Mouse (Mus musculus) hindbrain, embryonic 13.5 days (tissue): ENCODE data around the gene Scarb2. TPM values are rescaled to one million over a fixed set of nuclear protein-coding genes. Genes with fewer than 3 reads are reported as not detected.
A peak's percentile ranks its signal among the peaks of the same experiment; 100 is the strongest.

Source experiments
- ATAC-seq: fragments of 200-750 bp; cut with Nextera tagmentation; 2 replicates; pipeline ENCODE4 v1.8.0; 2017; ENCODE audit warnings: moderate TSS enrichment; ENCODE audit not compliant: low FRiP score
- H3K27ac ChIP-seq: fragments of 300-500 bp; sonication (generic); 2 replicates; pipeline ENCODE4 v1.5.1; 2015; ENCODE audit warnings: inconsistent platforms, mild to moderate bottlenecking, moderate library complexity
- H3K27me3 ChIP-seq: fragments of 300-500 bp; sonication (generic); 2 replicates; pipeline ENCODE4 v1.6.1; 2015; ENCODE audit warnings: mild to moderate bottlenecking, inconsistent platforms
- H3K36me3 ChIP-seq: fragments of 300-500 bp; sonication (generic); 2 replicates; pipeline ENCODE4 v1.6.1; 2015; ENCODE audit warnings: mild to moderate bottlenecking, inconsistent platforms
- H3K4me1 ChIP-seq: fragments of 300-500 bp; sonication (generic); replicated peaks from 2 replicates; pipeline ENCODE4 v1.6.1; 2015; ENCODE audit warnings: inconsistent platforms
- H3K4me2 ChIP-seq: fragments of 300-500 bp; sonication (generic); 2 replicates; pipeline ENCODE4 v1.6.1; 2015; ENCODE audit warnings: inconsistent platforms, mild to moderate bottlenecking, moderate library complexity
- H3K4me3 ChIP-seq: fragments of 300-500 bp; sonication (generic); 2 replicates; pipeline ENCODE4 v1.5.1; 2015; ENCODE audit warnings: mild to moderate bottlenecking, inconsistent platforms
- H3K9ac ChIP-seq: fragments of 300-500 bp; sonication (generic); 2 replicates; pipeline ENCODE4 v1.6.1; 2015; ENCODE audit warnings: mild to moderate bottlenecking, inconsistent platforms
- H3K9me3 ChIP-seq: fragments of 300-500 bp; sonication (generic); 2 replicates; pipeline ENCODE4 v1.6.1; 2016; ENCODE audit warnings: inconsistent platforms
- WGBS: fragments of 180-500 bp; shearing (Covaris S2); methylation state at CpG from one replicate; pipeline ENCODE4 v1.1.7; 2015; 5-methylcytosine and 5-hydroxymethylcytosine counted together
- polyA plus RNA-seq: library from polyadenylated mRNA; unstranded; fragments of >200 nt; fragmentation: Nextera tagmentation; extraction: Ambion mirVana; gene quantifications from 2 replicates; pipeline ENCODE4 v1.2.1, GENCODE M21; 2015

Scarb2 gene
- polyA plus RNA-seq, 1 experiment from 2014 or later, result 20.5 TPM

DNA sequence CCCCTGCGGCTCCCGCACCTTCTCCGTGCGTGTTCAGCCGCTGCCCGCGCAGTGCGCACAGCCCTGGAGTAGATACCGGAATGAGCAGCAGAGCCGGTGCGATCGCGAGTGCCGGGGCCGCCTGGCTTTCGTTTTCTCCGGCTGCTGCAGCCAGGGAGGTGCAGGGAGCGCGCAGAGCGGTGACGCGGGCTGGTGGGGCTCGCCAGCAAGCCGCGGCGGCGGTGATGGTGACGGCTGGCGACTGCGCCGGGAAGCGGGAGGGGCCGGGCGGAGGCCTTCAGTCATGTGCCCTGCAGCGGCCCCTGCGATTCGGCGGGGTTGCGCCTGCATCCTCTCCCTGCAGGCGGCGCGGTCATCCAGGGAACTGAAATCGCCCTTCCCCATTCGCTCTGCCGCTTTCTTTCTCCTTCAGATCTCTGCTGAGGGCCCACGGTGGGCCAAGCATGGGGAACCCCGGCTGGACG lies 1.2 kb downstream of the Scarb2 start:
- H3K4me3 ChIP-seq, result peak overlapping the region; percentile 86
- WGBS, result 0% methylated on average over 47 of the region's 48 CpGs

DNA sequence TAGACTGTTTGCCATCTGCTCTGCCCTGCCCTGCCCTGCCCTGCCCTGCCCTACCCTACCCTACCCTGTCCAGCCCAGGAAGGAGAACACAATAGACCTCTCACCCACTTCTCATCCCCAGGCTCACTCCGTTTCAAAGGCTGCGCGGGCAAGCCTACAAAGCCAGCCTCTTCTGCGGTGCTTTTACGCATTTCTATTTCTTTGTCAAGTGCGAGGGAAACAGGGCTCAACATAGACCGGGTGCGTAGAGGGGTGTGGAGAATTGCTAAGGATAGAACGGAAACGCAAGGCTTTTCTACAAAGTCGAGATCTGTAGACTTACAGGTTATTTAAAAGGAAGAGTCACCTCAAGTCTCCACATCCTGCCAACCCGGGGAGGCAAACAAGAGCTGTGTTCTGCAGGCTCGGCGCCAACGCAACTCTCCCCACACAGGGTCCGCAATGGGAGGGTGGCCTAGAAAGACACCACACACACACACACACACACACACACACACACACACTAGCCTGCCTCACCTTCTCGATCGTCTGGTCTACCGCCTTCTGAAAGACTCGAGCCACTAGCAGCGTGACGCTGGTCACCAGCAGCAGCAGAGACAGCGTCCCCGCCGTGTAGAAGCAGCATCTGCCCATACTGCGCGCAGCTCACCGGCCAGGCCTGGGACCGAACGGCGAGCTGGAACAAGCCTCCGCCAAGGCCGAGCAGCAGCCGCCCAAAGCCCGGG lies 1.8 kb downstream of the Scarb2 start:
- Histone ChIP-seq H3K9me3 (no peaks in the 10 kb centered on the region), H3K27ac (peak overlapping the region; percentile 99), H3K36me3 (no peaks in the 10 kb centered on the region), H3K27me3 (no peaks in the 10 kb centered on the region), H3K9ac (peak overlapping the region; percentile 98), H3K4me1 (peaks cover 48% of the 10 kb centered on the region), H3K4me2 (peak overlapping the region; percentile 75), H3K4me3 (peak overlapping the region; percentile 86)
- WGBS, result under 1% methylated on average over 35 of the region's 35 CpGs
- ATAC-seq, result peak; percentile 87

More for the DNA sequence above, 1.2 kb downstream of the Scarb2 start:
- H3K27ac ChIP-seq, result peak overlapping the region; percentile 99
- peak; percentile 96 for ATAC-seq
- H3K9ac ChIP-seq, result peak overlapping the region; percentile 98
- H3K4me1 ChIP-seq, result peaks cover 42% of the 10 kb centered on the region
- H3K27me3 ChIP-seq, result no peaks in the 10 kb centered on the region
- no peaks in the 10 kb centered on the region for H3K9me3 ChIP-seq
- peak overlapping the region; percentile 75 for H3K4me2 ChIP-seq
- H3K36me3 ChIP-seq, result no peaks in the 10 kb centered on the region

DNA sequence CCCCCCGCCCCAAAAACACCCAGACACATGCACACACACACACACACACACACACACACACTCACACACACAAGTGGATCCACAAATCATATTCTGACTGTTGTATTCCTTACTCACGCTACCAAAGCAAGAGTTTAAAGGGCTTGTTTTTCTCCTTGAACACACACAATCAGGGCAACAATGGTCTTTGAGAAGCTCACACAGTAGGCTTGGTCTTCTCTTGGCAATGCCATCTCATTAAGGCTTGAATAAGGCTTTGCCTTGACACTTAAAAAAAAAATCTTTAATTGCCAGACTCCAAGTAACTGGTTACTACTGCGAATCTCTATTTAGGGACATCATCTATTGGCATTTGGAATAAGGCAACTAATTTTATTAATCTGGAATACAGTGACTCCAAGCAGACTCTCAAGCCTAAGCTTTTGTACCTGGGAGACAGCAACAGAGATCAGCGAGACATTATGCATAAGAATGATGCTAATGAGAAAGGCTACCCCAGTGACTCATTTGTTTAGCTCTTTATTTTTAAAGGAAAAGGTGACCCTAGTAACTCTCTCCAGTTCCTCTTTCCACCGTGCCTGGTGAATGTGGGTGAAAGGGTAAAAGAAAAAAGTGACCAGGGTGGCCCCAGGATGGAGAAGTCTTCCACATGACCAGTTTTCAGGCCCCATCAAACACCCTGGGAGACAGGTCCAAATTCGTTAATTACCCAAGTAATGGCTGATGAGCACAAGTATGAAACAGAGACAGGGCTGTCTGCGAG lies 2.6 kb downstream of the Scarb2 start:
- Histone ChIP-seq H3K4me1 (peaks cover 55% of the 10 kb centered on the region), H3K4me2 (peak overlapping the region; percentile 75), H3K27me3 (no peaks in the 10 kb centered on the region), H3K4me3 (peak overlapping the region; percentile 86), H3K9me3 (no peaks in the 10 kb centered on the region), H3K9ac (peak overlapping the region; percentile 98), H3K27ac (peak overlapping the region; percentile 99), H3K36me3 (no peaks in the 10 kb centered on the region)
- whole genome bisulfite sequencing, result 26% methylated on average over 7 of the region's 7 CpGs
- ATAC-seq, result no peak

DNA sequence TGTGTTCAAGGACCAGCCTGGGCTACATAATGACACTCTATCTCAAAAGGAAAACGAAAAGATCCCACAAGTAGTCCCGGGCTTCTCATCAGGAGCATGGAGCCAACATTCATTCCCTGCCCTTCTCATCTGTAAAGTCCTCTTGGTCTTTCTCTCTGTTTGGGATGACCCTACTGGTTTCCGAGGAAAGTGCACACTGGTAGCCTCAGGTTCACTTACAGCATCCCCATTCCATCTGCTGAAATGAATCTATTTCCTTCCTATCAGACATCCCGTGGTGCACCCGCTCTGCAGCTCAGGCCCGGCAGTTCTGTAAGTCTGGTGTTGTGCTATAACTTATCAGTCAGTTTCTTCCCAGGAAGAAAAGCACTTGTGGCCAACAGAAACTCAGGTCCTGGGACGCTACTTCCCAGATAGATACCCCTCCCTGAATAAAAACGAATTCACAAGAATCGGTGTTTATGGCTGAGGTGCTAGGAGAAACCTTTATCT lies 3.2 kb downstream of the Scarb2 start:
- Histone ChIP-seq H3K9me3 (no peaks in the 10 kb centered on the region), H3K4me3 (peak overlapping the region; percentile 86), H3K9ac (peak overlapping the region; percentile 98), H3K27ac (peak overlapping the region; percentile 99), H3K36me3 (no peaks in the 10 kb centered on the region), H3K4me2 (peak overlapping the region; percentile 75), H3K4me1 (peaks cover 61% of the 10 kb centered on the region), H3K27me3 (no peaks in the 10 kb centered on the region)
- 77% methylated on average over 9 of the region's 9 CpGs for WGBS
- no peak for ATAC-seq

DNA sequence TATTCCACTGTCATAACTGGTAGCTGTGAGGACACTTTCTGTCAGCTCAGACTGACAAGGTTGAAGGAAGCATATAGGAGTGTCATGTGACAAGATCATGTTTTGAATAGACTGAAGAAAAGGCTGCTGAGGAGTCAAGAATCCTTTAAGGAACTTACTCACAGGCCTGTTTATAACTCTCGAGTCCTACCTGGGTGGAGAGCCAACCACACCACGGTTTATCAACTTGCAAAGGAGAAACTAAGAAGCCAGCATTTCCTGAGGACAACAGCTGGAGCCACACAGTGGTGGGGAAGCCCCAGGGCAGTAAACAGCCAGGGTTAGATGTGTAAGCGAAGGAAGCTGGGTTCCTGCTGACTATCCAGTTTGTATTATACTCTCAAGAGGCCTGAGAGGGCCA lies 7.3 kb downstream of the Scarb2 start:
- Histone ChIP-seq H3K4me2 (no peak overlapping the region), H3K36me3 (no peaks in the 10 kb centered on the region), H3K27me3 (no peaks in the 10 kb centered on the region), H3K4me1 (peaks cover 67% of the 10 kb centered on the region), H3K4me3 (no peak overlapping the region), H3K9me3 (no peaks in the 10 kb centered on the region), H3K27ac (0 out of 2 replicates have a peak overlapping the region, but pooled peaks have one; percentile 13), H3K9ac (no peak overlapping the region)
- WGBS, result 52% methylated on average over 3 of the region's 3 CpGs
- ATAC-seq, result no peak

DNA sequence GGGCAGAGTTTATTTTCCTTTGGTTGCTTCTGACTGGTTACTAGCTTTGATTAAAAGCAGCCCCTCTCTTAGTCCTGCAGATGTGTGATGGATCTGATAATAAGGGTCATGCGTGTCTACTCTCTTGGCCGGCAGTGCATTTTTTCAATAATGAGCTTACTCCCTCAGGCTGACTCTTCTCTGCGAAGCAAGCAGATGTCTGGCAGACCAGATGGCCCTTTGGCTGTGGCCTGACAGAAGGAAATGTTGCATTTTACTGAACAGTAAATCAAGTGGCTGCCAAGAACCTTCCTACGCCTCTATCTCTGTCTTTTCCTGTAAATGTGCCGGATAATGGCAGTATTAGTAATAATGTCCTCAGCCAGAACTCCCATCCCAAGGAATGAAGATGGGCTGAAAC lies 8.0 kb downstream of the Scarb2 start:
- Histone ChIP-seq H3K4me2 (no peak overlapping the region), H3K9ac (no peak overlapping the region), H3K36me3 (no peaks in the 10 kb centered on the region), H3K4me3 (no peak overlapping the region), H3K4me1 (peaks cover 60% of the 10 kb centered on the region), H3K27ac (peak overlapping the region; percentile 66), H3K9me3 (no peaks in the 10 kb centered on the region), H3K27me3 (no peaks in the 10 kb centered on the region)
- WGBS, result 27% methylated on average over 5 of the region's 5 CpGs
- peak; percentile 52 for ATAC-seq

DNA sequence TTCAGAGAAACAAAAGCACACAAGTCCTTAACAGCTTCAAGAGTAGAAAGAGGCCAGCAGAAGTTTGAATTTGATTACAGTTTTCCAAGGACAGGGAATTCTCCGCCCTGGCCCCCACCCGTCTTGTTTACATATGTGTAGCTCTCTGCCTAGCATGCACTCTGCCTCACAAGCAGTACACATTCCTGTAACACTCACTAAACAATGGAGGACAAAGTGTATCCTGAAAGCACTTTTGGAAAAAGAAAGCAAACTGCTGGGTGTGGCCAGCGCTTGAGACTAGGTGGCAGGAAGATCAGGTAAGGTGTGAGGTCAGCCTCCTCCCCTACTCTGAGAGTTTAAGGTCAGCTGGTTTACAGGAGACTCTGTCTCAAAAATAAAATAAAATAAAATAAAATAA lies 8.4 kb downstream of the Scarb2 start:
- H3K27ac ChIP-seq, result peak overlapping the region; percentile 66; the same call in 1 of the 2 replicates

DNA sequence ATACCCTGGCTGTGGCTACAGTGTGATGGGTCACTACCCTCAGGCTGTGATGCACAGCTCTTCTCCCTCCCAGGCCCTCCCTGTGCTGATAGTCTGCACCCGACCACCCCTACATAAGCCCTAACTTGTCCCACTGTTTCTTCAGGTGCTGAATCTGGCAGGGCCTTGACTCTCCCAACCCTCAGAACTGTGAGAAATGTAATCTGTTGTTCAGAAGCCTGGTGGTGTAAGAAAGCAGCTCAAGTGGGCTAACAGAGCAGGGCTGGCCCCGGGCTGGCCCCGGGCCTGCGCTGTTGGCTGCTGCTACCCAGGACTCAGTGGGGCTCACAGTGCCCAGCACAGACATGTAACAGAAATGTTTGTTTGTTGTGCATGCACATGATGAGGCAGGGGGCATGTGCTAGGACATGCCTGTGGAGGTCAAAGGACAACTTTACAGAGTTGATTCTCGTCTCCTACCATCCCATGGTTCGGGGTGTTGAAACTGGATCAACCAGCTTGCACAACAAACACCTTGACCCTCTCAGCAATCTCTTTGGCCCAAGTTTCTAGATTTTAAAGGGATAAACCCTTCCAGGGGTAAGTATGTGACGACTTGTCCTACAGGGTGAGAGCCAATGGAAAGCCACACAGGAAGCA lies 10.7 kb downstream of the Scarb2 start:
- Histone ChIP-seq H3K4me3 (no peak overlapping the region), H3K27me3 (no peaks in the 10 kb centered on the region), H3K9ac (no peak overlapping the region), H3K4me2 (no peak overlapping the region), H3K36me3 (no peaks in the 10 kb centered on the region), H3K4me1 (peaks cover 44% of the 10 kb centered on the region), H3K27ac (no peak overlapping the region), H3K9me3 (no peaks in the 10 kb centered on the region)
- 85% methylated on average over 7 of the region's 7 CpGs for WGBS
- 0 out of 2 replicates have a peak, but pooled peaks have one; percentile 34 for ATAC-seq

More for the DNA sequence above, 8.4 kb downstream of the Scarb2 start:
- H3K4me1 ChIP-seq, result peaks cover 60% of the 10 kb centered on the region
- H3K4me3 ChIP-seq, result no peak overlapping the region
- 93% methylated on average over 3 of the region's 3 CpGs for WGBS
- peak; percentile 13; the same call in 1 of the 2 replicates for ATAC-seq
- H3K27me3 ChIP-seq, result no peaks in the 10 kb centered on the region
- no peaks in the 10 kb centered on the region for H3K36me3 ChIP-seq
- H3K4me2 ChIP-seq, result no peak overlapping the region
- H3K9ac ChIP-seq, result no peak overlapping the region
- no peaks in the 10 kb centered on the region for H3K9me3 ChIP-seq

DNA sequence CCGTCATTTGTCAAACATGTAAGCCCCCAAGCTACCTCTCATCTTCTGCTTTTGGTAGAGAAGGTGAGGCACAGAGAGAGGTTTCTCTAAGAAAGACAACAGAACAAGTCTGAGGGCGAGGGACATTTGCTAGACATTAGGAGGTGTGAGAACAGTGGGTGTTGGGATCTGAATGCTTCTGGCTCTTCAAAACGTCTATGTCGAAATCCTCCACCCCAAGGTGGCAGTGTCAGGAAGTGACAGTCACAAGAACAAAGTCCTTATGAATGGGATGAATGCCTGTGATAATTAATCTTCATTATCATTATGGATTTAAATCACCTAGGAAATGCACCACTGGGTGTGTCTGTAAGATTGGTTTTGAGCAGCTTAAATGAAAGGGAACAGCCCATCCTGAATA lies 11.3 kb downstream of the Scarb2 start:
- no peak overlapping the region for H3K4me2 ChIP-seq
- no peak overlapping the region for H3K9ac ChIP-seq
- WGBS, result 49% methylated on average over 4 of the region's 4 CpGs
- no peaks in the 10 kb centered on the region for H3K9me3 ChIP-seq
- peaks cover 44% of the 10 kb centered on the region for H3K4me1 ChIP-seq
- H3K4me3 ChIP-seq, result no peak overlapping the region
- H3K27me3 ChIP-seq, result no peaks in the 10 kb centered on the region
- ATAC-seq, result no peak
- no peaks in the 10 kb centered on the region for H3K36me3 ChIP-seq
- H3K27ac ChIP-seq, result no peak overlapping the region

DNA sequence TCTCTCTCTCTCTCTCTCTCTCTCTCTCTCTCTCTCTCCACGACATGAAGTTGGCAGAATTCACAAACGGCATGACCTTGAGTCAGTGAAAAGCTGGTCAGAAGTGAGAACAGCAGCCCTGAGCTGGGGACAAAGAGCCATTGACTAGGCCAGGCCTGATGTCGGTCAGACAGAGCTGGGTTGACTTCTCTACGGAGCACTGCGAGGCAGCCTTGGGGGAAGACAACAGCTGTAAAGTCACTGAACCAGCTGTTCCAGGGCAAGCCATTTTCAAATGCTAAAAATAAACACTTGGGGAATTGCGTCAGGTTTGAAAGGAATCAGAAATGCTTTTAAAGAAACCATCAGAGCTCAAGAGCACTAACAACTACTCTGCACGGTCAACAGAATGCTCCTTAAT lies 13.2 kb downstream of the Scarb2 start:
- no peaks in the 10 kb centered on the region for H3K27me3 ChIP-seq
- H3K9ac ChIP-seq, result no peak overlapping the region
- H3K4me2 ChIP-seq, result no peak overlapping the region
- ATAC-seq, result no peak
- H3K4me1 ChIP-seq, result peaks cover 36% of the 10 kb centered on the region
- no peaks in the 10 kb centered on the region for H3K36me3 ChIP-seq
- H3K27ac ChIP-seq, result no peak overlapping the region; the same call in 1 of the 2 replicates
- H3K4me3 ChIP-seq, result no peak overlapping the region
- 60% methylated on average over 7 of the region's 7 CpGs for WGBS
- H3K9me3 ChIP-seq, result no peaks in the 10 kb centered on the region

DNA sequence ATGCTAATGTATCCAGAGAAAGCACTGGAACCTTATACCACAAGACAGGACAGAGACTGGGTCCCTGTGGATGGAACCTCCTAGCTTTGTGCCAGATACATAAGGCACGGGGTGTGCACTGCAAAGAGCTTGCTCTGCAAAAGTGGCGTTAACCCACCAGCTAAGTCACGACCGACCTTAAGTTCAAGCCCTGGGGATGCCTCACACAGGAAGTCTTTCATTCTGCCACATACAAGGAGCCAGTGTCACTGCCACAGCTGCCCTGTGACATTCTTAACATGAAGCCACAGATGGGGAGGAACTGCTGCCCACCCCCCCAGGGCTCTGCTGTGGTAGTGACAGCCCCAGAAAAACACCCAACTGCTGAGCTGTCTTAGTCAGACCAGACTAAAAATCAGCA lies 15.9 kb downstream of the Scarb2 start:
- Histone ChIP-seq H3K4me1 (peaks cover 30% of the 10 kb centered on the region), H3K4me2 (no peak overlapping the region)
- 56% methylated on average over 4 of the region's 4 CpGs for WGBS

DNA sequence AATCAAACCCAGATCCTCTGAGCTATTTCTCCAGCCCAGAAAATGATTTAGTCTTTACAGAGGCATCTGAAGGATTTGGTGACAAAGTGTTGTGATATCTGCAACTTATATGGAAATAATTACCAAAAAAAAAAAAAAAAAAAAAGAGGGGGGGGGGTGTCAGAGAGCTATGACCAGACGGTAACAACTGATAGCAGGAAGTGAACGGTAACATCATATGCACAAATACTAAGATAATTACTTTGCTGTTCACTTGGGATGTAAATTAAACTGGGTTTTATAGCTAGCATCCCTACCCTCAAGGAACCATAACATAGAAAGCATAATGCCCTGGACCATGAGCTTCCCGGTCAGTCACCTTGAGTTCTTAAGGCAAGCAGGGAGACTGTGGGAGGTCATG lies 16.3 kb downstream of the Scarb2 start:
- no peak overlapping the region for H3K4me3 ChIP-seq

More for the DNA sequence above, 15.9 kb downstream of the Scarb2 start:
- 0 out of 2 replicates have a peak, but pooled peaks cover 2% of the 10 kb centered on the region for H3K9me3 ChIP-seq
- H3K4me3 ChIP-seq, result no peak overlapping the region
- H3K36me3 ChIP-seq, result peaks cover 4% of the 10 kb centered on the region; the same call in 1 of the 2 replicates
- no peak overlapping the region for H3K9ac ChIP-seq
- no peak overlapping the region for H3K27ac ChIP-seq
- no peak for ATAC-seq
- H3K27me3 ChIP-seq, result no peaks in the 10 kb centered on the region

More for the DNA sequence above, 16.3 kb downstream of the Scarb2 start:
- H3K4me2 ChIP-seq, result no peak overlapping the region
- WGBS, result 88% methylated on average over 3 of the region's 3 CpGs
- no peak for ATAC-seq
- H3K36me3 ChIP-seq, result peaks cover 5% of the 10 kb centered on the region; the same call in 1 of the 2 replicates
- no peak overlapping the region for H3K27ac ChIP-seq
- H3K27me3 ChIP-seq, result no peaks in the 10 kb centered on the region
- 0 out of 2 replicates have a peak, but pooled peaks cover 2% of the 10 kb centered on the region for H3K9me3 ChIP-seq
- peaks cover 26% of the 10 kb centered on the region for H3K4me1 ChIP-seq
- no peak overlapping the region for H3K9ac ChIP-seq
